Mouse (Mus musculus) forebrain, postnatal 0 days (tissue): Measurements from ENCODE around the gene Kcnh1. TPM values are rescaled to one million over a fixed set of nuclear protein-coding genes. Genes with fewer than 3 reads are reported as not detected.
A peak's percentile ranks its signal among the peaks of the same experiment; 100 is the strongest.

Source experiments
- ATAC-seq: fragments of 200-750 bp; cut with Nextera tagmentation; 2 replicates; pipeline ENCODE4 v1.8.0; 2017; ENCODE audit warnings: mild to moderate bottlenecking, moderate library complexity
- DNase-seq: peaks from one replicate; pipeline ENCODE4 v3.0.0-alpha.2; 2015
- H3K27ac ChIP-seq: fragments of 300-500 bp; sonication (generic); 2 replicates; pipeline ENCODE4 v1.5.1; 2014; ENCODE audit warnings: low read depth, mild to moderate bottlenecking, antibody characterized with exemption, low read length, moderate library complexity, mixed read lengths
- H3K27me3 ChIP-seq: fragments of 300-500 bp; sonication (generic); 2 replicates; pipeline ENCODE4 v1.6.1; 2014; ENCODE audit warnings: mild to moderate bottlenecking, low read length, mixed read lengths; ENCODE audit not compliant: insufficient read depth
- H3K36me3 ChIP-seq: fragments of 300-500 bp; sonication (generic); 2 replicates; pipeline ENCODE4 v1.6.1; 2014; ENCODE audit warnings: mild to moderate bottlenecking, moderate library complexity; ENCODE audit not compliant: insufficient read depth
- H3K4me1 ChIP-seq: fragments of 300-500 bp; sonication (generic); 2 replicates; pipeline ENCODE4 v1.6.1; 2014; ENCODE audit warnings: antibody characterized with exemption; ENCODE audit not compliant: insufficient read depth
- H3K4me2 ChIP-seq: fragments of 300-500 bp; sonication (generic); 2 replicates; pipeline ENCODE4 v1.6.1; 2014; ENCODE audit warnings: low read depth, mild to moderate bottlenecking, moderate library complexity
- H3K4me3 ChIP-seq: fragments of 300-500 bp; sonication (generic); 2 replicates; pipeline ENCODE4 v1.5.1; 2014; ENCODE audit warnings: low read depth, low read length, mixed read lengths
- H3K9ac ChIP-seq: fragments of 300-500 bp; sonication (generic); 2 replicates; pipeline ENCODE4 v1.6.1; 2014; ENCODE audit warnings: mild to moderate bottlenecking
- H3K9me3 ChIP-seq: fragments of 300-500 bp; sonication (generic); 2 replicates; pipeline ENCODE4 v1.6.1; 2016; ENCODE audit warnings: low read length
- CTCF ChIP-seq: sonication (generic); IDR thresholded peaks from 2 replicates; pipeline ENCODE4 v1.5.1; 2016; ENCODE audit warnings: antibody characterized with exemption, control low read depth, low read depth
- WGBS: fragments of 180-500 bp; shearing (Covaris S2); extraction: QIAGEN DNeasy Blood & Tissue Kit; methylation state at CpG from one replicate; pipeline ENCODE4 v1.1.7; 2014; 5-methylcytosine and 5-hydroxymethylcytosine counted together
- polyA plus RNA-seq: library from polyadenylated mRNA; unstranded; fragments of >200 nt; fragmentation: Nextera tagmentation; extraction: Ambion mirVana; gene quantifications from 2 replicates; pipeline ENCODE4 v1.2.1, GENCODE M21; 2015
- total RNA-seq: library from RNA; depleted of rRNA; stranded (reverse); fragments of >200 nt; gene quantifications from 2 replicates; pipeline ENCODE4 v1.2.3, GENCODE M21; 2014

Kcnh1 gene
- total and polyA plus RNA-seq, 2 experiments from 2014 or later: 2.3 to 5.7 TPM

GRCm38 (mm10) chr1:192291286-192291685, 100.7 kb downstream of the Kcnh1 start:
- ATAC-seq: no peak
- Histone ChIP-seq H3K4me1 (no peaks in the 10 kb centered on the region), H3K4me3 (no peak overlapping the region), H3K27me3 (no peaks in the 10 kb centered on the region), H3K36me3 (no peaks in the 10 kb centered on the region), H3K9ac (no peak overlapping the region), H3K27ac (no peak overlapping the region), H3K9me3 (no peaks in the 10 kb centered on the region), H3K4me2 (no peak overlapping the region)
- DNase-seq: no peak
- TF ChIP-seq CTCF: no peak
- 67% methylated on average over 3 of the region's 3 CpGs for WGBS

GRCm38 (mm10) chr1:192293391-192293790, 102.8 kb downstream of the Kcnh1 start:
- 82% methylated on average over 4 of the region's 4 CpGs for WGBS

GRCm38 (mm10) chr1:192293921-192294320, 103.3 kb downstream of the Kcnh1 start:
- Histone ChIP-seq H3K27me3 (no peaks in the 10 kb centered on the region), H3K4me1 (no peaks in the 10 kb centered on the region), H3K9ac (no peak overlapping the region), H3K27ac (no peak overlapping the region), H3K36me3 (no peaks in the 10 kb centered on the region), H3K4me3 (no peak overlapping the region), H3K9me3 (no peaks in the 10 kb centered on the region), H3K4me2 (no peak overlapping the region)
- WGBS: 90% methylated on average over 3 of the region's 3 CpGs
- DNase-seq (no peak), ATAC-seq (no peak)
- TF ChIP-seq CTCF: no peak

More at GRCm38 (mm10) chr1:192293391-192293790, 102.8 kb downstream of the Kcnh1 start:
- DNase-seq: no peak
- no peaks in the 10 kb centered on the region for H3K36me3 ChIP-seq
- H3K9me3 ChIP-seq: no peaks in the 10 kb centered on the region
- TF ChIP-seq CTCF: no peak
- H3K4me3 ChIP-seq: no peak overlapping the region
- H3K27ac ChIP-seq: no peak overlapping the region
- no peak overlapping the region for H3K9ac ChIP-seq
- no peaks in the 10 kb centered on the region for H3K4me1 ChIP-seq
- H3K4me2 ChIP-seq: no peak overlapping the region
- H3K27me3 ChIP-seq: no peaks in the 10 kb centered on the region
- no peak for ATAC-seq

GRCm38 (mm10) chr1:192295243-192295860, 104.8 kb downstream of the Kcnh1 start:
- Histone ChIP-seq H3K4me3 (no peak overlapping the region), H3K9ac (no peak overlapping the region), H3K27me3 (no peaks in the 10 kb centered on the region), H3K9me3 (no peaks in the 10 kb centered on the region), H3K36me3 (no peaks in the 10 kb centered on the region), H3K4me1 (no peaks in the 10 kb centered on the region), H3K4me2 (no peak overlapping the region), H3K27ac (no peak overlapping the region)
- no peak for ATAC-seq
- no peak for TF ChIP-seq CTCF
- 67% methylated on average over 11 of the region's 11 CpGs for WGBS
- DNase-seq: no peak

- Histone ChIP-seq H3K27ac (no peak overlapping the region), H3K27me3 (no peaks in the 10 kb centered on the region), H3K4me1 (no peaks in the 10 kb centered on the region), H3K36me3 (no peaks in the 10 kb centered on the region), H3K4me2 (no peak overlapping the region), H3K9me3 (no peaks in the 10 kb centered on the region), H3K9ac (no peak overlapping the region), H3K4me3 (no peak overlapping the region)
- no peak for ATAC-seq
- TF ChIP-seq CTCF: no peak
- DNase-seq: no peak
These were observed 105.3 kb downstream of the Kcnh1 start for GRCm38 (mm10) chr1:192295902-192296301.

GRCm38 (mm10) chr1:192297481-192298128, 107.0 kb downstream of the Kcnh1 start:
- no peaks in the 10 kb centered on the region for H3K36me3 ChIP-seq
- ATAC-seq (no peak), DNase-seq (no peak)
- H3K9ac ChIP-seq: no peak overlapping the region
- 76% methylated on average over 5 of the region's 5 CpGs for WGBS
- H3K4me1 ChIP-seq: no peaks in the 10 kb centered on the region
- H3K4me2 ChIP-seq: no peak overlapping the region
- H3K27me3 ChIP-seq: no peaks in the 10 kb centered on the region
- no peaks in the 10 kb centered on the region for H3K9me3 ChIP-seq
- no peak overlapping the region for H3K27ac ChIP-seq
- H3K4me3 ChIP-seq: no peak overlapping the region
- no peak for TF ChIP-seq CTCF

GRCm38 (mm10) chr1:192300417-192300816, 109.8 kb downstream of the Kcnh1 start:
- Histone ChIP-seq H3K9me3 (no peaks in the 10 kb centered on the region), H3K4me3 (no peak overlapping the region), H3K4me2 (no peak overlapping the region), H3K36me3 (no peaks in the 10 kb centered on the region), H3K9ac (no peak overlapping the region), H3K4me1 (no peaks in the 10 kb centered on the region), H3K27ac (no peak overlapping the region), H3K27me3 (no peaks in the 10 kb centered on the region)
- WGBS: 56% methylated on average over 7 of the region's 7 CpGs
- ATAC-seq: peak; percentile 48; the same call in 1 of the 2 replicates
- 0 out of 2 replicates have a peak, but pooled peaks have one; percentile 10 for TF ChIP-seq CTCF
- peak; percentile 27 for DNase-seq
